Mouse (Mus musculus) heart, embryonic 16.5 days (tissue): ENCODE measurements at regions not wholly inside any gene's neighbourhood (a gene's known extent, or its start where the extent isn't known, plus 50 kb on each side); places are given as distances from the start of the nearest gene placed in this dataset.

ENCODE experiments used
- ATAC-seq: fragments of 200-750 bp; cut with Nextera tagmentation; replicated peaks from 2 replicates; pipeline ENCODE4 v1.8.0; 2017; ENCODE audit warnings: moderate number of reproducible peaks; ENCODE audit not compliant: insufficient read depth, low FRiP score; ENCODE audit errors: extremely low read depth
- H3K27ac ChIP-seq: fragments of 300-500 bp; sonication (generic); 2 replicates; pipeline ENCODE4 v1.5.1; 2014; ENCODE audit warnings: mild to moderate bottlenecking, low read length, control low read depth, moderate library complexity
- H3K27me3 ChIP-seq: fragments of 300-500 bp; sonication (generic); 2 replicates; pipeline ENCODE4 v1.6.1; 2014; ENCODE audit warnings: low read length, mixed read lengths; ENCODE audit not compliant: control insufficient read depth, insufficient read depth
- H3K36me3 ChIP-seq: fragments of 300-500 bp; sonication (generic); 2 replicates; pipeline ENCODE4 v1.6.1; 2014; ENCODE audit not compliant: control insufficient read depth, insufficient read depth
- H3K4me1 ChIP-seq: fragments of 300-500 bp; sonication (generic); 2 replicates; pipeline ENCODE4 v1.6.1; 2014; ENCODE audit warnings: low read length, mixed read lengths; ENCODE audit not compliant: control insufficient read depth, insufficient read depth
- H3K4me2 ChIP-seq: fragments of 300-500 bp; sonication (generic); 2 replicates; pipeline ENCODE4 v1.6.1; 2014; ENCODE audit warnings: low read depth, mild to moderate bottlenecking, control low read depth, low read length
- H3K4me3 ChIP-seq: fragments of 300-500 bp; sonication (generic); 2 replicates; pipeline ENCODE4 v1.5.1; 2014; ENCODE audit warnings: mild to moderate bottlenecking, control low read depth, low read length
- H3K9ac ChIP-seq: fragments of 300-500 bp; sonication (generic); 2 replicates; pipeline ENCODE4 v1.6.1; 2014; ENCODE audit warnings: low read length, control low read depth
- H3K9me3 ChIP-seq: fragments of 300-500 bp; sonication (generic); replicated peaks from 2 replicates; pipeline ENCODE4 v1.6.1; 2016; ENCODE audit warnings: low read length; ENCODE audit not compliant: control insufficient read depth
- WGBS: fragments of 180-500 bp; shearing (Covaris S2); extraction: QIAGEN DNeasy Blood & Tissue Kit; methylation state at CpG from one replicate; pipeline ENCODE4 v1.1.7; 2014; 5-methylcytosine and 5-hydroxymethylcytosine counted together

- Histone ChIP-seq H3K27me3 (no peaks in the 10 kb centered on the region), H3K4me1 (no peaks in the 10 kb centered on the region), H3K4me2 (no peak overlapping the region), H3K36me3 (no peaks in the 10 kb centered on the region), H3K9me3 (no peaks in the 10 kb centered on the region), H3K27ac (no peak overlapping the region), H3K4me3 (no peak overlapping the region), H3K9ac (no peak overlapping the region)
- ATAC-seq, result no peak
- WGBS, result 89% methylated on average over 8 of the region's 8 CpGs
Observed at GRCm38 (mm10) chr3:144378524-144379225, 173.7 kb upstream of the Lmo4 start.

DNA sequence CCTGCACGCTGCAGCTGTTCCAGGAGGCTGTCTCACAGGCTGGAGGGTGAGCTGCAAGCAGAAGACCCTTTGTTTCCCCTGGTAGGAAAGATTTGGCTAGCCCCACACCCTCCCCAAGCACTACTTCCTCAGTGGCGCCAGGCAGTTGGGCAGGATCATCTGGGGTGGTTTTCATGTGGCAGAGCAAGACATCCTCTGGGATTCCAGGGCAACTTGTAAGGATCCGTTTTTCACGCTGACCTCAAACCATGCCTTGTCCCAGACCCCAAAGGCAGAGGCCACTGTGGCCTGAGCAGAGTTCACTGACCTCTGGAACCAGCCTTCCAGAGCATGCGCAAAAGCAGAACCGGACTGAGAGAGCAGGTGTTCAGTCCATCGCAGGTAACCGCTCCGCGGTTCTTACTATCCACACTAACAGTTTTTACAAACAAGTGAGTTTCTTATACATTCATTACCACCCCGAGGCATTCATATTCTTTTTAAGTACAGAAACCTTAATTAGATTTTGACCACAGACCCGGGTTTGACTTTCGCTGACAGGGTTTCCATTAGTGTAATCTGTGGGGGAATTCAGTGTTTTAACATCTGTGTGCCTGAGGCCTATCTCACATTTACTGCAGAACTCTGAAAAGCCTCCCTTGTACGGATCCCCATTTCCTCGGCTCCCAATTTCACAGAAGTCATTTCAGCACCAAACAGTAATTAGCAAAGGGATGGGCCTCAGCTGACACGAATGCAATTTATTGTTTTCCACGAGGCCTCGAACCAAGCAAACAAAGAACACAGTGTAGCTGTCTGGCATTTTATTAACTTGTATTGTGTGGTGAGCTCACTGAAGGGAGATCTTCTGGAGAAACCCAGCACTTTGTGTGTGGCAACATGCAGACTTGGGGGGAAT, 172.9 kb upstream of the Lmo4 start:
- Histone ChIP-seq H3K9me3 (no peaks in the 10 kb centered on the region), H3K27ac (no peak overlapping the region), H3K9ac (no peak overlapping the region), H3K4me1 (no peaks in the 10 kb centered on the region), H3K27me3 (no peaks in the 10 kb centered on the region), H3K4me2 (no peak overlapping the region), H3K4me3 (no peak overlapping the region), H3K36me3 (no peaks in the 10 kb centered on the region)
- WGBS, result 75% methylated on average over 18 of the region's 18 CpGs
- ATAC-seq, result no peak

DNA sequence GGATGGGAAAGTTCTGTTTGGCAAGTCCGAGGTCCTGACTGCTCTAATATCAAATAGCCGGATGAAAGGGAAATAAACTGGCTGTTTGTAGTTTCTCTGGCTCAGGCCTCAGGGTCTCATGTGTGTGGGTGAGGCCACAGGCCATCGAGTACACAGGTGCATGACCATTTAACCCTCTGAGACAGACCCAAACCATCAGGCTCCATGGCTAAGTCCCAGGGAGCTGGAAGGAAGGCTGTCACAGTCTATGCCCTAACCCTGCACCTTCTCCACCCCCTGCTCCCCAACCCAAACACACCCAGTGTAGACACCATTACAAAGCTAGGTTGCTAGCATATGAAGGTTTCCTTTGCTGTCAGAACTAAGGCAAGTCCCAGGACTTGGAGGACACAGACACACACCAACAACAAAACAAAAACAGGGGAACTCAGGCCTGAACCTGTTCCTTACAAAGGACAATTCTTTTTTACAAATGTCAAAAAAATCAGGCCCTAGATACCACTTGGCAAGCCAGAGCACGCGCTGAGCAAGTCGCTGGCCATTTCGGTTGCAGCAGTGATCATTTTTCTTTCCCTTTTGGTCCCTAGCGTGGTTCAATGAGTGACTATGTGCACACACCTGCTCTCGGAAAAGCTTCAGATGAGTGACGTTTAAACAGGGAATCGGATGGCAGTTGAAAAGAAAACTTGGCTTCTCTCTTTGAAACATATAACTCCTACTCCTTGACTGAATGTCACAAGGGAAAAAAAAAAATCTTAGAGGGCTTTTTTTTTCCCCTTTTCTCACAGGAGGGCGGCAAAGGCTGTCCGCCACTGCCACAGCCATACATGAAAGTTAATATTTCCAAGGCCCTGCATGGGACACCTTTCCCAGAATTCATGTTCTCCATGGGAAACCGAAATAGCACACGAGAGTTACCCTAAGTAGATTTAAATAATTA, 171.7 kb upstream of the Lmo4 start:
- no peaks in the 10 kb centered on the region for H3K4me1 ChIP-seq
- WGBS, result 81% methylated on average over 15 of the region's 15 CpGs
- no peak overlapping the region for H3K4me2 ChIP-seq
- ATAC-seq, result no peak
- H3K27me3 ChIP-seq, result no peaks in the 10 kb centered on the region
- no peaks in the 10 kb centered on the region for H3K36me3 ChIP-seq
- no peaks in the 10 kb centered on the region for H3K9me3 ChIP-seq
- no peak overlapping the region for H3K4me3 ChIP-seq
- no peak overlapping the region for H3K9ac ChIP-seq
- H3K27ac ChIP-seq, result no peak overlapping the region

DNA sequence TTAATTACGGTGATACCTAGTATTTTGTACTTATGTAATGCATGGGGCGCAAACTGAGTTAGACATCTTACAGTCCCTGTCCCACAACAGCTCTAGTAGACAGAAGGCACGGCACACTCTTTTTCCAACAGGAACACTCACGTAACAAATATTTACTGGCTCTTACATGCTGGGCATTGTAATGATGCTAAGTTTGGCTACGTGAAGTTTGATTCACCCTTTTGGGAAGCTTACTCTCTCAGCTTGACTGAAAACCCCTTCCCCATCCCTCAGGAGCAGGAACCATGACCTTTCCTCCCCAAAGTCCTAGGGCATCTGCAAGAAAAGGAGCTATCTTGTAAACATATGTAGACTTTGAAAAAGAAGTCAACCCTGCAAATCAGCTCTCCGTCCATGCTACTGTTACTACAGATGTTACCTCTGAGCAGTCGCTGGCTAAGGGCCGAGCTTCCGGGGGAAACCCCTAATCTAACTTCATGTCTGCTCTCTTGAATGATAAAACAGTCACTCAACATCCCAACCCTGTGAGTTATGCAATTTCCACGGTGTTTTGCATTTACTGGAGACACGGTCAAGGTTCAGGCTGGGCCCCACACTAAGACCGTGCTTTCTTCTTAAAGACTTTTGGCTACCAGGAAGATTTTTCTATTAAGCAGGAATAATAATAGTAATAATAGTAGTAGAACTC, 170.8 kb upstream of the Lmo4 start:
- Histone ChIP-seq H3K9ac (no peak overlapping the region), H3K9me3 (no peaks in the 10 kb centered on the region), H3K4me3 (no peak overlapping the region), H3K4me2 (no peak overlapping the region), H3K27ac (no peak overlapping the region), H3K27me3 (no peaks in the 10 kb centered on the region), H3K36me3 (no peaks in the 10 kb centered on the region), H3K4me1 (no peaks in the 10 kb centered on the region)
- 56% methylated on average over 12 of the region's 12 CpGs for WGBS
- no peak for ATAC-seq

DNA sequence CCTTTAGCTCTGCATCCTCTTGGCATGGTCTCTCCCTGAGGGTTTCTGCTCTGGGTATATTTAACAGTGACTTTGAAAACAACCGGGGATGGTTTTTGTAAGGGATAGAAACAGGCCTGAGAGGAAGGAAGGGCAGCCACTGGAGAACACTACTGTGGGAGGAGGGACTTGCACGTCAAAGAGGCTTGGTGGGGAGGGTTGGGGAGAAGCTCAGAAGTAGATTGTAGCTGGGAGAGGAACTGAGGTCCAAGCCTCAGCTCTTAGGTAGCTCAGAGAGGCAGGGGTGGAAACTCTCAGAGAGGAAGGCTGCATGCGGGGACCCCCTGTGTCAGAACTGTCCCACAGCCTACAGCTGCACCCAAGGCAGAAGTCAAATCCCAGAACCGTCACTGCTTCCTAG, 163.3 kb upstream of the Lmo4 start:
- no peaks in the 10 kb centered on the region for H3K36me3 ChIP-seq
- no peak overlapping the region for H3K4me2 ChIP-seq
- no peaks in the 10 kb centered on the region for H3K9me3 ChIP-seq
- ATAC-seq, result no peak
- 62% methylated on average over 4 of the region's 4 CpGs for WGBS
- H3K27me3 ChIP-seq, result no peaks in the 10 kb centered on the region
- H3K4me3 ChIP-seq, result no peak overlapping the region
- no peak overlapping the region for H3K9ac ChIP-seq
- peaks cover 5% of the 10 kb centered on the region; the same call in 1 of the 2 replicates for H3K4me1 ChIP-seq
- H3K27ac ChIP-seq, result no peak overlapping the region

GRCm38 (mm10) chr3:144367766-144368116, 162.7 kb upstream of the Lmo4 start:
- 34% methylated on average over 7 of the region's 7 CpGs for WGBS
- ATAC-seq, result no peak
- peaks cover 5% of the 10 kb centered on the region; the same call in 1 of the 2 replicates for H3K4me1 ChIP-seq
- H3K9me3 ChIP-seq, result no peaks in the 10 kb centered on the region
- peak overlapping the region; percentile 57 for H3K4me2 ChIP-seq
- no peaks in the 10 kb centered on the region for H3K36me3 ChIP-seq
- no peak overlapping the region for H3K9ac ChIP-seq
- H3K27me3 ChIP-seq, result no peaks in the 10 kb centered on the region
- H3K27ac ChIP-seq, result no peak overlapping the region
- H3K4me3 ChIP-seq, result peak overlapping the region; percentile 36

DNA sequence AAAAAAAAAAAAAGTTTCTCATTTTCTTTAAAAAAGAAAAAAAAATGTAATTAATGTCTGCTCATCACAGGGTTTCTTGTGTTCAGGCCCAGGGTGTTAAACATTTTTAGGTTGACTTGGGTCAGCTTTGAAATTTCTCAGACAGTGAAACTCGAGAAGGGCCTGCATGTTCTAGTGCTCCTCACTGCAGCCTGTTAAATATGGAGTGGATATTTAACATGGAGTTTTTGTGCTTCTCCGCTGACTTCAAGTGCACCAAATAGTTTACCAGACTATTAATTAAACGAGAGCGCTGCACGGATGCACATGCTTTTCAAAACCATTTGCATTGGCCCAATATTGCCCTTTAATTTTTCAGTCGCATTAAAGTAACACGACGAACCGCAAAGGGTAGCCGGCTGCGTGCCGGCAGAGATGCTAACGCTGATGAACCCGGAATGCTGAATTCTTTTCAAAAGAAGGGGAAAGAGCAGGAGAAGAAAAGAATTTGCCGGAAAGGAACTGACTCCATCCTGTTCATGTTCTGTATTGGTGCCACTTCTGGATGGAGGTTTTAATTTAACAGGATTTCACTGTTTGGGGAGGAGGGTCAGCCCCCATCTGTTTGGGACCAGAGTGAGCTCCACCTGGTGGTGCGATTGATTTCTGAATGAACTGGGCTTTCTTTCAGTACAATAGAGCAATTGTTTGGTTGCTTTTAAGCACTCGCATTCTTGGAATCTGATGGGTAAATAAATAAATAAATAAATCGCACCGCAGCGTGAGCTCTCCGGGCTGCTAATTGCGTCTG, 162.2 kb upstream of the Lmo4 start:
- peak overlapping the region; percentile 36 for H3K4me3 ChIP-seq
- H3K27me3 ChIP-seq, result no peaks in the 10 kb centered on the region
- no peak overlapping the region for H3K9ac ChIP-seq
- H3K4me1 ChIP-seq, result peaks cover 5% of the 10 kb centered on the region; the same call in 1 of the 2 replicates
- H3K27ac ChIP-seq, result no peak overlapping the region
- no peak for ATAC-seq
- 43% methylated on average over 22 of the region's 22 CpGs for WGBS
- no peaks in the 10 kb centered on the region for H3K9me3 ChIP-seq
- no peaks in the 10 kb centered on the region for H3K36me3 ChIP-seq
- H3K4me2 ChIP-seq, result peak overlapping the region; percentile 57

DNA sequence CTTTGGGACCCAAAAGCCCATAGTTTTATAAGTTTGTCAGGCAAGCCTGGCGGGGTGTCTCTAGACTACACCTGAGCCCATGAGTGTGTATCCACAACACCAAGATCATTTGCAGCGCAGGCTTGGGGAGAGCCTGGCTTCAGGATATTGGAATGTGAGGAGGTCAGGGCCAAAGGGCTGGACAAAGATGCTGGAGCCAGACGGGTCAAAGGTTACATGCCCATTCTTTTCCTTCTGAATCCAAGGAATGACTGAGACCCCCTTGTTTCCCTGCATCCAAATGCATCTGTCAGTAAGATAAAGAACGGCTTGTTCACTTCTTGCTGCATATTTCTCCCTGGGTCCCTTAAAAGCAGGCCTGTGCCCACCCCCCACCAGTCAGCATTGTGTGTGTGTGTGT, 160.9 kb upstream of the Lmo4 start:
- no peak for ATAC-seq
- Histone ChIP-seq H3K27ac (no peak overlapping the region), H3K9ac (no peak overlapping the region), H3K36me3 (no peaks in the 10 kb centered on the region), H3K27me3 (no peaks in the 10 kb centered on the region), H3K9me3 (no peaks in the 10 kb centered on the region), H3K4me1 (peaks cover 5% of the 10 kb centered on the region; the same call in 1 of the 2 replicates), H3K4me3 (no peak overlapping the region), H3K4me2 (no peak overlapping the region)
- 77% methylated on average over 4 of the region's 4 CpGs for WGBS
